Mouse (Mus musculus): ENCODE results near the gene Selp.

The Selp gene

GRCm38 (mm10) chr1:164114947-164115493 lies at the start of gene Selp:
TSS of gene Selp (plus strand) at chr1:164115264.
- no peak for DNase-seq (ENCODE audit: low spot score)

GRCm38 (mm10) chr1:164069261-164069660 lies 45.8 kb upstream of the Selp start:
- DNase-seq (ENCODE audit: low spot score): no peak

- DNase-seq (ENCODE audit: low spot score): no peak
Observed at GRCm38 (mm10) chr1:164070461-164070860, 44.6 kb upstream of the Selp start.

GRCm38 (mm10) chr1:164071111-164071510 lies 44.0 kb upstream of the Selp start:
- DNase-seq (ENCODE audit: low spot score): no peak

- no peak for DNase-seq (ENCODE audit: low spot score)
Observed at GRCm38 (mm10) chr1:164072001-164072400, 43.1 kb upstream of the Selp start.

- no peak for DNase-seq (ENCODE audit: low spot score)
Observed at GRCm38 (mm10) chr1:164073091-164073490, 42.0 kb upstream of the Selp start.

- DNase-seq (ENCODE audit: low spot score): no peak
Observed at GRCm38 (mm10) chr1:164073803-164074202, 41.3 kb upstream of the Selp start.

GRCm38 (mm10) chr1:164074606-164075140 lies 40.4 kb upstream of the Selp start:
- no peak for DNase-seq (ENCODE audit: low spot score)

GRCm38 (mm10) chr1:164075416-164075815 lies 39.6 kb upstream of the Selp start:
- DNase-seq (ENCODE audit: low spot score): no peak

GRCm38 (mm10) chr1:164076441-164076840 lies 38.6 kb upstream of the Selp start:
- DNase-seq (ENCODE audit: low spot score): no peak

GRCm38 (mm10) chr1:164077031-164077430 lies 38.0 kb upstream of the Selp start:
- DNase-seq (ENCODE audit: low spot score): no peak

- no peak for DNase-seq (ENCODE audit: low spot score)
Observed at GRCm38 (mm10) chr1:164078323-164078741, 36.7 kb upstream of the Selp start.

- DNase-seq (ENCODE audit: low spot score): no peak
Observed at GRCm38 (mm10) chr1:164079091-164079490, 36.0 kb upstream of the Selp start.

- no peak for DNase-seq (ENCODE audit: low spot score)
Observed at GRCm38 (mm10) chr1:164083046-164083445, 32.0 kb upstream of the Selp start.

- no peak for DNase-seq (ENCODE audit: low spot score)
Observed at GRCm38 (mm10) chr1:164086797-164087196, 28.3 kb upstream of the Selp start.

GRCm38 (mm10) chr1:164087872-164088271 lies 27.2 kb upstream of the Selp start:
- no peak for DNase-seq (ENCODE audit: low spot score)

- no peak for DNase-seq (ENCODE audit: low spot score)
Observed at GRCm38 (mm10) chr1:164096780-164097179, 18.3 kb upstream of the Selp start.

GRCm38 (mm10) chr1:164097911-164098310 lies 17.2 kb upstream of the Selp start:
- DNase-seq (ENCODE audit: low spot score): no peak

- no peak for DNase-seq (ENCODE audit: low spot score)
Observed at GRCm38 (mm10) chr1:164098372-164098771, 16.7 kb upstream of the Selp start.

GRCm38 (mm10) chr1:164109763-164110162 lies 5.3 kb upstream of the Selp start:
- no peak for DNase-seq (ENCODE audit: low spot score)

- DNase-seq (ENCODE audit: low spot score): no peak
Observed at GRCm38 (mm10) chr1:164110591-164111329, 4.3 kb upstream of the Selp start.

- DNase-seq (ENCODE audit: low spot score): no peak
Observed at GRCm38 (mm10) chr1:164114280-164114679, 784 bp upstream of the Selp start.

GRCm38 (mm10) chr1:164115647-164116046 lies 583 bp downstream of the Selp start:
- no peak for DNase-seq (ENCODE audit: low spot score)

- no peak for DNase-seq (ENCODE audit: low spot score)
Observed at GRCm38 (mm10) chr1:164117869-164118268, 2.8 kb downstream of the Selp start.
